Mouse (Mus musculus): ENCODE results near the gene Grap2.

Grap2 gene

GRCm38 (mm10) chr15:80602487-80602886, 30.1 kb downstream of the Grap2 start:
- no peak for DNase-seq

- no peak for DNase-seq
Measured at GRCm38 (mm10) chr15:80604026-80604425, 31.6 kb downstream of the Grap2 start.

GRCm38 (mm10) chr15:80607970-80608369, 35.6 kb downstream of the Grap2 start:
- no peak for DNase-seq

- no peak for DNase-seq
Measured at GRCm38 (mm10) chr15:80610335-80610734, 37.9 kb downstream of the Grap2 start.

- no peak for DNase-seq
Measured at GRCm38 (mm10) chr15:80611478-80611877, 39.1 kb downstream of the Grap2 start.

- DNase-seq: no peak
Measured at GRCm38 (mm10) chr15:80613904-80614303, 41.5 kb downstream of the Grap2 start.

GRCm38 (mm10) chr15:80614500-80615289, 42.3 kb downstream of the Grap2 start:
- no peak for DNase-seq

- DNase-seq: no peak
Measured at GRCm38 (mm10) chr15:80615290-80615570, 42.8 kb downstream of the Grap2 start.

GRCm38 (mm10) chr15:80615636-80616383, 43.4 kb downstream of the Grap2 start:
- no peak for DNase-seq

GRCm38 (mm10) chr15:80617839-80618238, 45.4 kb downstream of the Grap2 start:
- no peak for DNase-seq

GRCm38 (mm10) chr15:80619166-80619565, 46.8 kb downstream of the Grap2 start:
- no peak for DNase-seq

GRCm38 (mm10) chr15:80619786-80620185, 47.4 kb downstream of the Grap2 start:
- DNase-seq: no peak

GRCm38 (mm10) chr15:80620371-80620770, 48.0 kb downstream of the Grap2 start:
- no peak for DNase-seq

GRCm38 (mm10) chr15:80623171-80623837, 50.9 kb downstream of the Grap2 start:
- no peak for DNase-seq

- no peak for DNase-seq
Measured at GRCm38 (mm10) chr15:80626472-80626871, 54.1 kb downstream of the Grap2 start.

GRCm38 (mm10) chr15:80630147-80630546, 57.8 kb downstream of the Grap2 start:
- DNase-seq: no peak

GRCm38 (mm10) chr15:80630711-80631110, 58.3 kb downstream of the Grap2 start:
- no peak for DNase-seq

- no peak for DNase-seq
Measured at GRCm38 (mm10) chr15:80631311-80631710, 58.9 kb downstream of the Grap2 start.

GRCm38 (mm10) chr15:80632280-80632893, 60.0 kb downstream of the Grap2 start:
- DNase-seq: no peak

GRCm38 (mm10) chr15:80634391-80635193, 62.2 kb downstream of the Grap2 start:
- peak; percentile 87 for DNase-seq

- no peak for DNase-seq
Measured at GRCm38 (mm10) chr15:80636757-80637372, 64.5 kb downstream of the Grap2 start.

- DNase-seq: peak; percentile 88
Measured at GRCm38 (mm10) chr15:80639071-80639702, 66.8 kb downstream of the Grap2 start.

All from heart, adult 11 months (tissue).